Mouse (Mus musculus) telencephalon, adult 2 months (tissue): ENCODE measurements at regions not wholly inside any gene's neighbourhood (a gene's known extent, or its start where the extent isn't known, plus 50 kb on each side); places are given as distances from the start of the nearest gene placed in this dataset.
"Not testable (repeated sequence)": the region's sequence is repeated elsewhere in the genome, so short reads cannot be mapped to it uniquely, and the experiment has no call there.

ENCODE experiments used
- DNase-seq: peaks from one replicate; pipeline ENCODE4 v3.0.0-alpha.2; 2011; ENCODE audit warnings: low read depth, low spot score

- not testable (repeated sequence) for DNase-seq
Measured at GRCm38 (mm10) chr14:82895448-82895847, 1547.9 kb upstream of the Pcdh17 start.

- DNase-seq = peak; percentile 71
Measured at GRCm38 (mm10) chr14:82898841-82899240, 1544.5 kb upstream of the Pcdh17 start.
